Comparison of ENCODE assay signal across 20 mouse cellular contexts in the genomic region with DNA sequence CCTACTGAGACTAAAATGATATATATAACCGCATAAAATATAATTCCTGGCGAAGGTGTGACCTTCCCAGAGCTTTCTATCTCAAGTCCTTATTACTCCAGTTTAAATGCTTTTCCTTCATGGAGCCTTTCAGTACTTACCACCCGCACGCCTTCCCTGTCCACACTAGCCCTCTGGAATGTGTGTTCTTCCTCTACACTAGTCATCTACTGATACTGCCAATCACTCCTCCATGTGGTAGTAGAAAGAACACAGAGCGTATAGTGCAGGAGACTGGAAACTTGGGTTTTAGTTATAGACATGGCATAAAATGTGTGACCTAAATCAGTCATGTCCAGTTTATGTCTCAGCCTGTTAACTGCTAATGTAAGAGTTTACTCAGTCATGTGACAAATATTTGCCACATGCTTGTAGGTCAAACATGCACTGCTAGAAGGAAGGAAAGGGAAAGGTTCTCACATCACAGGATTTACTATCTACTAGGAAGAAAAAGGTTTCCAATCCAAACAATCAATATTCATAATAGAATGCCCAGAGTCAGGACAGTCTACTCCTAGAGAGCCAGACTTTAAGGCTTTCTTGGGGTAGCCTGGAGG. TPM values are rescaled to one million over a fixed set of nuclear protein-coding genes. Genes with fewer than 3 reads are reported as not detected.
DNase-seq lines count a peak whose midpoint lies in the region; ATAC-seq lines count a peak whose summit lies in the region.
"Had no signal": no experiment of that assay in that cellular context is flagged by ENCODE, and none has a peak within 500 bp of the region (broad histone marks: within the 10 kb centered on the region; RNA-seq: fewer than 3 reads in every experiment).

No protein-coding gene starts in this region.

- no peak overlapping the region for H3K27ac ChIP-seq in embryonic facial prominence, embryonic 14.5 days (replicated peaks; ENCODE audit: low read depth, low read length)
- H3K27ac ChIP-seq in embryonic facial prominence, embryonic 10.5 days (replicated peaks): no peak overlapping the region
- 0 out of 2 replicates have a peak overlapping the region, but pooled peaks have one; percentile 14 for H3K27ac ChIP-seq in kidney, embryonic 15.5 days
- no peak overlapping the region for H3K27ac ChIP-seq in liver, embryonic 16.5 days (ENCODE audit: low read length)
- H3K27ac ChIP-seq in liver, embryonic 11.5 days (ENCODE audit: low read depth, low read length): no peak overlapping the region
- H3K27ac ChIP-seq: embryonic facial prominence, embryonic 13.5 days; forebrain, embryonic 13.5 days; gastrocnemius, adult 2 months; hindbrain, embryonic 13.5 days had no signal

- no peak overlapping the region for H3K4me3 ChIP-seq in embryonic facial prominence, embryonic 14.5 days (ENCODE audit: low read depth, low read length)
- H3K4me3 ChIP-seq in embryonic facial prominence, embryonic 10.5 days: no peak overlapping the region
- no peak overlapping the region for H3K4me3 ChIP-seq in kidney, embryonic 15.5 days (replicated peaks)
- no peak overlapping the region for H3K4me3 ChIP-seq in liver, embryonic 16.5 days (ENCODE audit: low read depth, low read length)
- no peak overlapping the region for H3K4me3 ChIP-seq in liver, embryonic 11.5 days (ENCODE audit: low read depth, low read length)
- H3K4me3 ChIP-seq: embryonic facial prominence, embryonic 13.5 days; forebrain, embryonic 13.5 days; gastrocnemius, adult 2 months; hindbrain, embryonic 13.5 days had no signal

- no peak overlapping the region for H3K4me2 ChIP-seq in embryonic facial prominence, embryonic 14.5 days (ENCODE audit: low read depth, low read length)
- H3K4me2 ChIP-seq in kidney, embryonic 15.5 days: no peak overlapping the region
- H3K4me2 ChIP-seq in liver, embryonic 16.5 days (ENCODE audit: low read depth, low read length): peak overlapping the region; percentile 25
- no peak overlapping the region for H3K4me2 ChIP-seq in liver, embryonic 11.5 days
- H3K4me2 ChIP-seq: embryonic facial prominence, embryonic 13.5 days; forebrain, embryonic 13.5 days; hindbrain, embryonic 13.5 days had no signal

- peak; percentile 10 for DNase-seq in embryonic facial prominence, embryonic 14.5 days (ENCODE audit: low spot score)
- no peak for DNase-seq in embryonic facial prominence, embryonic 10.5 days (ENCODE audit: low spot score)
- no peak for DNase-seq in kidney, adult 9 months
- no peak for DNase-seq in liver, embryonic 11.5 days (ENCODE audit: low spot score)
- DNase-seq in urinary bladder, postnatal 4 days (ENCODE audit: low spot score in 2 of 2): no peak
- DNase-seq: adrenal gland, postnatal 14 days; B cell, adult 2 months; cerebellum, adult 11-12 months; cerebellum, adult 9-10 months; cerebellum, postnatal 25 days; gastrocnemius, adult 2 months; gastrocnemius, postnatal 25 days; heart, postnatal 14 days had no signal

- H3K9me3 ChIP-seq in embryonic facial prominence, embryonic 14.5 days (ENCODE audit: control insufficient read depth, low read length): no peaks in the 10 kb centered on the region
- H3K9me3 ChIP-seq in embryonic facial prominence, embryonic 10.5 days: no peaks in the 10 kb centered on the region
- H3K9me3 ChIP-seq in kidney, embryonic 15.5 days (replicated peaks): no peaks in the 10 kb centered on the region
- H3K9me3 ChIP-seq in liver, embryonic 16.5 days (replicated peaks; ENCODE audit: control insufficient read depth, low read length): no peaks in the 10 kb centered on the region
- H3K9me3 ChIP-seq in liver, embryonic 11.5 days (ENCODE audit: control insufficient read depth, low read length): no peaks in the 10 kb centered on the region
- H3K9me3 ChIP-seq: embryonic facial prominence, embryonic 13.5 days; forebrain, embryonic 13.5 days; G1E; hindbrain, embryonic 13.5 days had no signal

- 85% methylated on average over 5 of the region's 5 CpGs for WGBS in embryonic facial prominence, embryonic 14.5 days
- WGBS in embryonic facial prominence, embryonic 10.5 days: 89% methylated on average over 5 of the region's 5 CpGs
- WGBS in kidney, embryonic 15.5 days: 91% methylated on average over 5 of the region's 5 CpGs
- 70% methylated on average over 5 of the region's 5 CpGs for WGBS in liver, embryonic 16.5 days (ENCODE audit: insufficient replicate concordance)
- WGBS in liver, embryonic 11.5 days: 92% methylated on average over 5 of the region's 5 CpGs

- H3K4me1 ChIP-seq in embryonic facial prominence, embryonic 14.5 days (ENCODE audit: control insufficient read depth, insufficient read depth, low read length): no peaks in the 10 kb centered on the region
- no peaks in the 10 kb centered on the region for H3K4me1 ChIP-seq in embryonic facial prominence, embryonic 10.5 days
- no peaks in the 10 kb centered on the region; the same call in 1 of the 2 replicates for H3K4me1 ChIP-seq in kidney, embryonic 15.5 days
- no peaks in the 10 kb centered on the region for H3K4me1 ChIP-seq in liver, embryonic 16.5 days (ENCODE audit: control insufficient read depth, low read depth, low read length)
- H3K4me1 ChIP-seq in liver, embryonic 11.5 days (replicated peaks; ENCODE audit: control insufficient read depth, insufficient read depth, low read length): no peaks in the 10 kb centered on the region
- H3K4me1 ChIP-seq: embryonic facial prominence, embryonic 13.5 days; forebrain, embryonic 13.5 days had no signal

- H3K9ac ChIP-seq in embryonic facial prominence, embryonic 14.5 days (ENCODE audit: low read depth, low read length): no peak overlapping the region
- no peak overlapping the region for H3K9ac ChIP-seq in kidney, embryonic 15.5 days
- no peak overlapping the region for H3K9ac ChIP-seq in liver, embryonic 16.5 days (ENCODE audit: low read depth, low read length)
- H3K9ac ChIP-seq in liver, embryonic 11.5 days (ENCODE audit: low read depth, low read length): no peak overlapping the region
- H3K9ac ChIP-seq: embryonic facial prominence, embryonic 13.5 days; forebrain, embryonic 13.5 days; hindbrain, embryonic 13.5 days had no signal

- H3K27me3 ChIP-seq in embryonic facial prominence, embryonic 14.5 days (replicated peaks; ENCODE audit: control insufficient read depth, insufficient read depth, low read length): no peaks in the 10 kb centered on the region
- no peaks in the 10 kb centered on the region for H3K27me3 ChIP-seq in embryonic facial prominence, embryonic 10.5 days (replicated peaks; ENCODE audit: low read depth, poor library complexity, severe bottlenecking)
- H3K27me3 ChIP-seq in kidney, embryonic 15.5 days: no peaks in the 10 kb centered on the region
- no peaks in the 10 kb centered on the region for H3K27me3 ChIP-seq in liver, embryonic 16.5 days (ENCODE audit: control insufficient read depth, insufficient read depth, low read depth, low read length)
- no peaks in the 10 kb centered on the region for H3K27me3 ChIP-seq in liver, embryonic 11.5 days (replicated peaks; ENCODE audit: control insufficient read depth, insufficient read depth, low read length)
- H3K27me3 ChIP-seq: embryonic facial prominence, embryonic 13.5 days; forebrain, embryonic 13.5 days; hindbrain, embryonic 13.5 days had no signal

- 0 out of 2 replicates have a peak, but pooled peaks cover 6% of the 10 kb centered on the region for H3K36me3 ChIP-seq in embryonic facial prominence, embryonic 14.5 days (ENCODE audit: control insufficient read depth, insufficient read depth, low read length)
- H3K36me3 ChIP-seq in embryonic facial prominence, embryonic 10.5 days (replicated peaks): peaks cover 18% of the 10 kb centered on the region
- no peaks in the 10 kb centered on the region for H3K36me3 ChIP-seq in kidney, embryonic 15.5 days
- no peaks in the 10 kb centered on the region for H3K36me3 ChIP-seq in liver, embryonic 16.5 days (ENCODE audit: control insufficient read depth, insufficient read depth)
- no peaks in the 10 kb centered on the region for H3K36me3 ChIP-seq in liver, embryonic 11.5 days (ENCODE audit: control insufficient read depth, insufficient read depth, low read length)
- H3K36me3 ChIP-seq: hindbrain, embryonic 13.5 days had no signal

- peak; percentile 30; the same call in 1 of the 2 replicates for ATAC-seq in embryonic facial prominence, embryonic 14.5 days (ENCODE audit: low read depth)
- no peak for ATAC-seq in kidney, embryonic 15.5 days (replicated peaks; ENCODE audit: low FRiP score)
- peak; percentile 43 for ATAC-seq in liver, embryonic 16.5 days (ENCODE audit: low read depth)
- ATAC-seq in liver, embryonic 11.5 days (replicated peaks; ENCODE audit: low FRiP score): no peak
- ATAC-seq: CD4-positive, CD25-positive, alpha-beta regulatory T cell, adult 4 months; forebrain, embryonic 13.5 days had no signal

RNA-seq across cellular contexts. Expression of a gene that starts 56.0 kb away (rescaled TPM):
- polyA plus RNA-seq in embryonic facial prominence, embryonic 14.5 days (2014; fragmentation: Nextera tagmentation; extraction: Ambion mirVana): 53.8 and 69.8 TPM in 2 replicates
- 55.5 and 57.0 TPM in 2 replicates for polyA plus RNA-seq in embryonic facial prominence, embryonic 10.5 days (2016; fragmentation: Nextera tagmentation; extraction: Ambion mirVana)
- 59.3 and 69.5 TPM in 2 replicates for polyA plus RNA-seq in kidney, embryonic 15.5 days (2015; fragmentation: Nextera tagmentation; extraction: Ambion mirVana)
- 26.0 and 28.0 TPM in 2 replicates for polyA plus RNA-seq in liver, embryonic 16.5 days (2015; fragmentation: Nextera tagmentation; extraction: Ambion mirVana)
- 62.4 and 69.8 TPM in 2 replicates for polyA plus RNA-seq in liver, embryonic 11.5 days (2014; fragmentation: Nextera tagmentation; extraction: Ambion mirVana)

Comparison
In these comparisons a context has a peak if more than half of its experiments do, and no peak if none do; other contexts are left out.
1. ATAC-seq: peak in embryonic facial prominence, embryonic 14.5 days (single experiment) and liver, embryonic 16.5 days (single experiment); none in kidney, embryonic 15.5 days (single experiment) and liver, embryonic 11.5 days (single experiment).